Mouse (Mus musculus) heart, embryonic 15.5 days (tissue): ENCODE results near the gene Ptpn20. TPM values are rescaled to one million over a fixed set of nuclear protein-coding genes. Genes with fewer than 3 reads are reported as not detected.
A peak's percentile ranks its signal among the peaks of the same experiment; 100 is the strongest.

Experiments
- ATAC-seq: fragments of 200-750 bp; cut with Nextera tagmentation; replicated peaks from 2 replicates; pipeline ENCODE4 v1.8.0; 2017; ENCODE audit warnings: low read depth, moderate TSS enrichment; ENCODE audit not compliant: insufficient number of reproducible peaks, insufficient read depth, low FRiP score
- H3K27ac ChIP-seq: fragments of 300-500 bp; sonication (generic); 2 replicates; pipeline ENCODE4 v1.5.1; 2015; ENCODE audit warnings: mild to moderate bottlenecking, inconsistent platforms
- H3K27me3 ChIP-seq: fragments of 300-500 bp; sonication (generic); 2 replicates; pipeline ENCODE4 v1.6.1; 2015; ENCODE audit warnings: inconsistent platforms
- H3K36me3 ChIP-seq: fragments of 300-500 bp; sonication (generic); 2 replicates; pipeline ENCODE4 v1.6.1; 2015; ENCODE audit warnings: mild to moderate bottlenecking, inconsistent platforms
- H3K4me1 ChIP-seq: fragments of 300-500 bp; sonication (generic); replicated peaks from 2 replicates; pipeline ENCODE4 v1.6.1; 2015; ENCODE audit warnings: inconsistent platforms
- H3K4me2 ChIP-seq: fragments of 300-500 bp; sonication (generic); 2 replicates; pipeline ENCODE4 v1.6.1; 2015; ENCODE audit warnings: inconsistent platforms, mild to moderate bottlenecking, moderate library complexity
- H3K4me3 ChIP-seq: fragments of 300-500 bp; sonication (generic); 2 replicates; pipeline ENCODE4 v1.5.1; 2015; ENCODE audit warnings: mild to moderate bottlenecking, inconsistent platforms
- H3K9ac ChIP-seq: fragments of 300-500 bp; sonication (generic); 2 replicates; pipeline ENCODE4 v1.6.1; 2015; ENCODE audit warnings: mild to moderate bottlenecking, inconsistent platforms
- H3K9me3 ChIP-seq: fragments of 300-500 bp; sonication (generic); replicated peaks from 2 replicates; pipeline ENCODE4 v1.6.1; 2016; ENCODE audit warnings: inconsistent platforms
- WGBS: fragments of 180-500 bp; shearing (Covaris S2); methylation state at CpG from one replicate; pipeline ENCODE4 v1.1.7; 2015; ENCODE audit warnings: mixed read lengths; 5-methylcytosine and 5-hydroxymethylcytosine counted together
- polyA plus RNA-seq: library from polyadenylated mRNA; unstranded; fragments of >200 nt; fragmentation: Nextera tagmentation; extraction: Ambion mirVana; gene quantifications from 2 replicates; pipeline ENCODE4 v1.2.1, GENCODE M21; 2015

The Ptpn20 gene
- polyA plus RNA-seq, 1 experiment from 2014 or later, result 0.05 TPM

DNA sequence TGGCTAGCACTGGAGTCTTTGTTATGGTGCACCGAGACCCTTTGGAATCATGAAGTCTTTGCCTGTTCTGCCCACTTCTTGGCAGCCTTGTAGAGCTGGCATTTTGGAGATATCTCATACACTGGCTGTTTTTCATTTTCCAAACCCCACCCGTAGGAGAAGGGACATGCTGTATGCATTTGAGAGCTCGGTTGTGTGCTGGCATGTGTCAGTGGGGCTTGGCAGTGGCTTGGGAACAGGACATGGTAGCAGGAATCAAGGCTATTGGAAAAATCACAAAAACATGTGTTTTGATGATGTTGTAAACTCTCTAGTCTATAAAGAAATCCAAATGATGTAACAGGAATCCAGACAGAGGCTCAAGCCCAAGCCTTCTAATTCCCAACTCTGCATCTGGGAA, 89.7 kb downstream of the Ptpn20 start:
- Histone ChIP-seq H3K27ac (no peak overlapping the region), H3K4me2 (no peak overlapping the region), H3K27me3 (peaks cover 3% of the 10 kb centered on the region; the same call in 1 of the 2 replicates), H3K4me3 (no peak overlapping the region), H3K36me3 (no peaks in the 10 kb centered on the region), H3K9me3 (no peaks in the 10 kb centered on the region), H3K9ac (no peak overlapping the region), H3K4me1 (0 out of 2 replicates have a peak, but pooled peaks cover 4% of the 10 kb centered on the region)
- ATAC-seq, result no peak
- 81% methylated on average over 3 of the region's 3 CpGs for WGBS

GRCm38 (mm10) chr14:33680621-33681020, 91.6 kb downstream of the Ptpn20 start:
- no peak overlapping the region for H3K4me2 ChIP-seq
- H3K4me3 ChIP-seq, result no peak overlapping the region
- H3K27me3 ChIP-seq, result no peaks in the 10 kb centered on the region
- 0 out of 2 replicates have a peak, but pooled peaks cover 6% of the 10 kb centered on the region for H3K4me1 ChIP-seq
- 89% methylated on average over 6 of the region's 6 CpGs for WGBS
- no peak overlapping the region for H3K9ac ChIP-seq
- H3K9me3 ChIP-seq, result no peaks in the 10 kb centered on the region
- no peak for ATAC-seq
- H3K27ac ChIP-seq, result no peak overlapping the region
- H3K36me3 ChIP-seq, result no peaks in the 10 kb centered on the region

DNA sequence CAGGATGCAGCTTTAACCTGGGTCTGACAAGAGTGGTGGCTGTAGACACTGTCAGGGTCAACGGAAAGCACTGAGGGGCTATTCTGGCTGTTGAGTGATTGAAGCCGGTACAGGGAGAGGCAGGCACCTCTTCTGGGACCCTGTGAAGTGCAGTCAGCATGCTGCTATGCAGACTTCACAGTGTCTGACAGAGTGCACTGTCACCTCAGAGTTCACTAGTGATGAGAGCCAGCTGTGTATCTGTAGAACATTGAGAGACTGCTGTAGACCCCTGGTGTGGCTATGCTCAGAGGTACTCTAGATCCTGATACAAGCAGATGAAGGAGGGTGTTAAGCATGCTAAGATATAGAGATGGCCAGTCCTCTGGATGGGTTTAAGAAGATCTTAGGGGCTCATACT, 93.8 kb downstream of the Ptpn20 start:
- WGBS, result 31% methylated on average over 2 of the region's 2 CpGs
- H3K4me2 ChIP-seq, result no peak overlapping the region
- H3K27me3 ChIP-seq, result no peaks in the 10 kb centered on the region
- no peak overlapping the region for H3K4me3 ChIP-seq
- peaks cover 14% of the 10 kb centered on the region for H3K4me1 ChIP-seq
- no peak overlapping the region for H3K9ac ChIP-seq
- ATAC-seq, result no peak
- no peak overlapping the region for H3K27ac ChIP-seq
- H3K36me3 ChIP-seq, result no peaks in the 10 kb centered on the region
- H3K9me3 ChIP-seq, result no peaks in the 10 kb centered on the region

- Histone ChIP-seq H3K27ac (no peak overlapping the region), H3K4me3 (no peak overlapping the region), H3K9me3 (no peaks in the 10 kb centered on the region), H3K9ac (no peak overlapping the region), H3K27me3 (no peaks in the 10 kb centered on the region), H3K4me2 (no peak overlapping the region), H3K4me1 (peaks cover 21% of the 10 kb centered on the region), H3K36me3 (no peaks in the 10 kb centered on the region)
- 36% methylated on average over 13 of the region's 13 CpGs for WGBS
- no peak; the same call in 1 of the 2 replicates for ATAC-seq
These were observed 94.7 kb downstream of the Ptpn20 start for GRCm38 (mm10) chr14:33683701-33684100.

DNA sequence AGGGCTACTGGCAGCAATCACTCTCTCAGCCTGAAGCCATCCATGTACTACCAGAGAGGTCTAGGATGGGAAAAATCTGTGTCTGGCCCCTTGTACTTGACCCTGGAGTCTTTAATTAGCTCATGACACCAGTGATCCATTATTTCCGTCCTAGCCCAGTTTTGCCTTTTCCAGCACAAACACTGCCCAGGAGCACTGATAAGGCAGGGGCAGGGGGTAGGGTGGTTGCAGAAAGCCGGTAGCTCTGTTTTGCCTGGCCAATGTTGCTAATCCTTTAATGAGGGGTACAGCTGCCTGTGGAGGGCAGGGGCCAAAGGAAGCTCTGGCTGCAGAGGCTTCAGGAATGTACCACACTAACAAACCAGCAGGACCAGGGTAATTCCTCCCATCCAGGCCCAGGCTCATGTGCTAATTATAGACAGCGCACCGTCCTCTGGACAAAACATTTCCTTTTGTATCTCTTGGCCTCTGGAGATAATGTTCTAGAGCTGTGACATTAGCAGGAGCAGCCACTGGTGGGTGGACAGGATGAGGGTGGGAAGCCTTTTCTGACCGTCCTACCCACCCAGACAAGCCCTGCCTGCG, 98.5 kb downstream of the Ptpn20 start:
- 20% methylated on average over 6 of the region's 6 CpGs for WGBS
- H3K4me2 ChIP-seq, result 0 out of 2 replicates have a peak overlapping the region, but pooled peaks have one; percentile 4
- H3K9ac ChIP-seq, result no peak overlapping the region
- no peaks in the 10 kb centered on the region for H3K9me3 ChIP-seq
- ATAC-seq, result peak; percentile 72
- no peak overlapping the region for H3K4me3 ChIP-seq
- peak overlapping the region; percentile 70 for H3K27ac ChIP-seq
- H3K27me3 ChIP-seq, result no peaks in the 10 kb centered on the region
- H3K36me3 ChIP-seq, result no peaks in the 10 kb centered on the region
- peaks cover 33% of the 10 kb centered on the region for H3K4me1 ChIP-seq

DNA sequence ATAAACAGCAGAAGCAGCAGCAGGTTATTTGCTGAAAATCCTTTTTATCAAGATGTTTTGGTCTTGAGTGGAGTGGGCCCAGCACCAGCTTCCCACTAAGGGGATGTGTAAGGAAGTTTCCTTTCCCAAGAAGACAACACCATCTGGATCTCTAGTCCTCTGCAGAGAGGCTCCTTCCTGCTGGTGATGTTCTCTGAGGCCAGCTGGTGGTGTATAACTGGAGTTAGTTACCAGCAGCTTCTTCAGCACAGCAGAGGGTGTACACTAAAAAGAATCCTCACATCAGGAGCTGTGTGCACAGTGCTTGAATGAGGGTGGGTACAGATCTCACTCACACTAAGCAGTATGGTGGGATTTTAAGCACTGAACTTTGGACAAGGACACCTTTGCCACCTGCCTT, 100.0 kb downstream of the Ptpn20 start:
- Histone ChIP-seq H3K27ac (no peak overlapping the region), H3K27me3 (0 out of 2 replicates have a peak, but pooled peaks cover 5% of the 10 kb centered on the region)
- no peak for ATAC-seq

More for the DNA sequence above, 100.0 kb downstream of the Ptpn20 start:
- no peak overlapping the region for H3K4me2 ChIP-seq
- H3K36me3 ChIP-seq, result no peaks in the 10 kb centered on the region
- no peak overlapping the region for H3K4me3 ChIP-seq
- H3K9me3 ChIP-seq, result no peaks in the 10 kb centered on the region
- H3K9ac ChIP-seq, result no peak overlapping the region
- H3K4me1 ChIP-seq, result peaks cover 27% of the 10 kb centered on the region

Other genes starting within 250 kb of the Ptpn20 start
- gene Mapk8, start 142.0 kb upstream of the Ptpn20 start, polyA plus RNA-seq, result 9.7 and 12.0 TPM in 2 replicates
- 0.03 and 0.14 TPM in 2 replicates for gene Frmpd2, start 117.5 kb upstream of the Ptpn20 start, polyA plus RNA-seq